Mouse (Mus musculus) brain, adult 2 months (tissue): ENCODE measurements around the gene Wbp4.
A peak's percentile ranks its signal among the peaks of the same experiment; 100 is the strongest.
"Not testable (repeated sequence)": the region's sequence is repeated elsewhere in the genome, so short reads cannot be mapped to it uniquely, and the experiment has no call there.

Source experiments
- DNase-seq: peaks from one replicate; pipeline ENCODE4 v3.0.0; 2011; ENCODE audit warnings: low read depth, low spot score

Gene Wbp4

GRCm38 (mm10) chr14:79452591-79452934 is 28.8 kb downstream of the Wbp4 start:
- not testable (repeated sequence) for DNase-seq

- peak; percentile 95 for DNase-seq
Measured at GRCm38 (mm10) chr14:79451681-79452590, 29.4 kb downstream of the Wbp4 start, which contains the start of gene Kbtbd6. Gene Kbtbd6, plus strand, starts transcription at chr14:79451835.

- DNase-seq, result peak; percentile 63
Measured at GRCm38 (mm10) chr14:79445055-79445620, 36.2 kb downstream of the Wbp4 start.

- no peak for DNase-seq
Measured at GRCm38 (mm10) chr14:79444601-79445000, 36.7 kb downstream of the Wbp4 start.

GRCm38 (mm10) chr14:79441441-79441840 is 39.9 kb downstream of the Wbp4 start:
- no peak for DNase-seq

GRCm38 (mm10) chr14:79440655-79441054 is 40.7 kb downstream of the Wbp4 start:
- no peak for DNase-seq

- no peak for DNase-seq
Measured at GRCm38 (mm10) chr14:79434068-79434467, 47.3 kb downstream of the Wbp4 start.

- DNase-seq, result not testable (repeated sequence)
Measured at GRCm38 (mm10) chr14:79426730-79427365, 54.5 kb downstream of the Wbp4 start.

GRCm38 (mm10) chr14:79425979-79426729 is 55.2 kb downstream of the Wbp4 start, which contains the start of gene Kbtbd7:
Gene Kbtbd7, plus strand, starts transcription at chr14:79426511.
- DNase-seq, result peak; percentile 98

GRCm38 (mm10) chr14:79420083-79420685 is 61.1 kb downstream of the Wbp4 start:
- no peak for DNase-seq

- no peak for DNase-seq
Measured at GRCm38 (mm10) chr14:79413121-79413520, 68.2 kb downstream of the Wbp4 start.

GRCm38 (mm10) chr14:79410662-79411061 is 70.7 kb downstream of the Wbp4 start:
- DNase-seq, result no peak
